Mouse (Mus musculus) heart, embryonic 14.5 days (tissue): ENCODE measurements at regions not wholly inside any gene's neighbourhood (a gene's known extent, or its start where the extent isn't known, plus 50 kb on each side); places are given as distances from the start of the nearest gene placed in this dataset.

Experiments
- ATAC-seq: fragments of 200-750 bp; cut with Nextera tagmentation; 2 replicates; pipeline ENCODE4 v1.8.0; 2017; ENCODE audit warnings: low read depth, moderate TSS enrichment; ENCODE audit not compliant: insufficient number of reproducible peaks, insufficient read depth, low FRiP score
- H3K27ac ChIP-seq, 2 experiments: fragments of 200-500 bp in 1 of 2; fragments of 300-500 bp in 1 of 2; sonication (generic) in 1 of 2; replicated peaks in 1 of 2; 2 replicates each; pipeline ENCODE4 v1.5.1; 2012 to 2014; ENCODE audit warnings: low read depth in 2 of 2, low read length in 2 of 2, control low read depth in 1 of 2, mild to moderate bottlenecking in 1 of 2, mixed read lengths in 1 of 2; ENCODE audit not compliant: control insufficient read depth in 1 of 2, insufficient read depth in 1 of 2
- H3K27me3 ChIP-seq: fragments of 300-500 bp; sonication (generic); 2 replicates; pipeline ENCODE4 v1.6.1; 2014; ENCODE audit warnings: mild to moderate bottlenecking, low read length, control low read depth; ENCODE audit not compliant: control insufficient read depth, insufficient read depth
- H3K36me3 ChIP-seq: fragments of 300-500 bp; sonication (generic); 2 replicates; pipeline ENCODE4 v1.6.1; 2014; ENCODE audit warnings: mild to moderate bottlenecking, control low read depth, low read length, mixed read lengths; ENCODE audit not compliant: control insufficient read depth, insufficient read depth
- H3K4me1 ChIP-seq, 2 experiments: fragments of 200-500 bp in 1 of 2; fragments of 300-500 bp in 1 of 2; sonication (generic) in 1 of 2; 2 replicates each; pipeline ENCODE4 v1.6.1; 2012 to 2014; ENCODE audit warnings: low read length in 2 of 2, control low read depth in 1 of 2, mixed read lengths in 1 of 2; ENCODE audit not compliant: control insufficient read depth in 2 of 2, insufficient read depth in 2 of 2
- H3K4me2 ChIP-seq: fragments of 300-500 bp; sonication (generic); 2 replicates; pipeline ENCODE4 v1.6.1; 2014; ENCODE audit warnings: mild to moderate bottlenecking, low read length
- H3K4me3 ChIP-seq, 2 experiments: fragments of 200-500 bp in 1 of 2; fragments of 300-500 bp in 1 of 2; sonication (generic) in 1 of 2; 2 replicates each; pipeline ENCODE4 v1.5.1; 2012 to 2014; ENCODE audit warnings: low read length in 2 of 2, mild to moderate bottlenecking in 2 of 2, control low read depth in 1 of 2, low read depth in 1 of 2, moderate library complexity in 1 of 2; ENCODE audit not compliant: control insufficient read depth in 1 of 2, insufficient read depth in 1 of 2
- H3K9ac ChIP-seq: fragments of 300-500 bp; sonication (generic); 2 replicates; pipeline ENCODE4 v1.6.1; 2014; ENCODE audit warnings: mild to moderate bottlenecking, low read length
- H3K9me3 ChIP-seq: fragments of 300-500 bp; sonication (generic); 2 replicates; pipeline ENCODE4 v1.6.1; 2016; ENCODE audit warnings: low read length, control low read depth; ENCODE audit not compliant: control insufficient read depth
- WGBS: fragments of 180-500 bp; shearing (Covaris S2); extraction: QIAGEN DNeasy Blood & Tissue Kit; methylation state at CpG from one replicate; pipeline ENCODE4 v1.1.7; 2014; 5-methylcytosine and 5-hydroxymethylcytosine counted together

GRCm38 (mm10) chr4:83941693-83942092 is 416.3 kb downstream of the Ccdc171 start:
- Histone ChIP-seq H3K27ac (no peak overlapping the region), H3K4me2 (no peak overlapping the region), H3K27me3 (no peaks in the 10 kb centered on the region), H3K4me3 (no peak overlapping the region), H3K9ac (no peak overlapping the region), H3K36me3 (no peaks in the 10 kb centered on the region), H3K9me3 (no peaks in the 10 kb centered on the region), H3K4me1 (0 out of 4 replicates have a peak, but pooled peaks cover 0 to 2% of the 10 kb centered on the region in 2 experiments)
- WGBS: 75% methylated on average over 9 of the region's 9 CpGs
- no peak for ATAC-seq

GRCm38 (mm10) chr4:83949612-83950011 is 424.3 kb downstream of the Ccdc171 start:
- Histone ChIP-seq H3K27ac (no peak overlapping the region), H3K9me3 (no peaks in the 10 kb centered on the region), H3K27me3 (no peaks in the 10 kb centered on the region), H3K4me1 (peaks cover 3% of the 10 kb centered on the region in 2 experiments; a peak in 2 of 4 replicates), H3K4me3 (no peak overlapping the region), H3K4me2 (no peak overlapping the region), H3K9ac (no peak overlapping the region), H3K36me3 (no peaks in the 10 kb centered on the region)
- no peak for ATAC-seq
- 91% methylated on average over 2 of the region's 2 CpGs for WGBS

DNA sequence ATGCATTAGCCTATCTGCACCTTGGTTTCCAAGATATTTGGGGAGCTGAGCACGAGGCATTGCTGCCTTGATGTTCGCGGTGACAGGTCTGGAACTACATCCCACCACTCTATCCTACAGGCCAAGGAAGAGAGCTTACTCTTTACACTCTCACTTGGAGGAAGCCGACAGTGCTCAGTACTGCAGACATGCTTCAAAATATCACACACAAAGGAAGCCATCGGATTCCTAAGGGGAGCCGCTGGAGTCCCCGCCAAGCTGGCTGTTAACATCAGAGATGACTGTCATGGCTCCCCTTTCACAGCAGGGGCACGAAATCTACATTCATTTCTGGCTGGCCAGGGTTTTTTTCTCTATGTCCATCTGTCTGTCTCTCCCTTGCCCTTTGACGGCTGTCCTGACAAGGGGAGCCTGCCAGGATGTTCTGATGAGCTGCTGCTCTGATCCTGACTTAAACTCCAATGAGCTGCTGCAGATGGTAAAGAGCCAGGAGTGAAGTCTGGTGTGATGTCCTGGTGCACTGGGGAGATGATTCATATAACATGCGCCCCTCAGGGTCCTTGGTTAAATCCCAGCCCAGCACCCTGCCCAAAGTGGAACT is 425.6 kb downstream of the Ccdc171 start:
- WGBS: 72% methylated on average over 10 of the region's 10 CpGs
- no peak for ATAC-seq
- no peaks in the 10 kb centered on the region for H3K36me3 ChIP-seq
- no peak overlapping the region for H3K4me2 ChIP-seq
- no peak overlapping the region for H3K4me3 ChIP-seq
- H3K9me3 ChIP-seq: no peaks in the 10 kb centered on the region
- no peak overlapping the region for H3K27ac ChIP-seq
- peaks cover 3% of the 10 kb centered on the region in 2 experiments; a peak in 2 of 4 replicates for H3K4me1 ChIP-seq
- no peaks in the 10 kb centered on the region for H3K27me3 ChIP-seq
- H3K9ac ChIP-seq: no peak overlapping the region

- Histone ChIP-seq H3K4me2 (no peak overlapping the region), H3K9ac (no peak overlapping the region), H3K36me3 (no peaks in the 10 kb centered on the region), H3K4me3 (no peak overlapping the region), H3K27ac (no peak overlapping the region), H3K9me3 (peaks cover 4% of the 10 kb centered on the region; the same call in 1 of the 2 replicates), H3K27me3 (no peaks in the 10 kb centered on the region), H3K4me1 (peaks cover 3% of the 10 kb centered on the region in 2 experiments; a peak in 2 of 4 replicates)
- WGBS: 91% methylated on average over 12 of the region's 12 CpGs
- ATAC-seq: no peak
Measured at GRCm38 (mm10) chr4:83956252-83956904, 431.0 kb downstream of the Ccdc171 start.

DNA sequence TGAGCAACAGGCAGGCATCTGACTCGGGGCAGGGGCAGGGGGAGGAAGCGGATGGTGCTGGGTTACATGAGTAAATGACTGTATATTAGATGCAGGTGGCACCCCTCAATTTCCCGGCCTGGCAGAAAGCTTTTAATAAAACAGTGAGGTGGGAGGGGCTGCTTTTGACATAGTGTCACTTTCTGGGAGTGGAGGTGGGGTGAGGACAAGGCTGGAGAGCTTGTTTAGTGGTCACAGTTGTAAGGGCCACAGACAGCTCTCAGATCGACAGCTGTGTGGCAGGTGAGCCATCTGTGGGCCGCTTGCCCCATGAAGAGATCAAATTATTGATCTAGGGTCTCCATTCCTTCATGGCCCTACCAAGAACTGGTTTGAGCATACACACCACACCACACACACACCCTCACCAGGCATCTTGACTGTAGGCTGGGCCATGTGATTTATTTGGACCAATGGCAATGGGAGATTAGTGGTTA is 431.9 kb downstream of the Ccdc171 start:
- no peaks in the 10 kb centered on the region for H3K4me1 ChIP-seq
- WGBS: 71% methylated on average over 5 of the region's 5 CpGs
- no peak overlapping the region for H3K4me2 ChIP-seq
- no peaks in the 10 kb centered on the region for H3K27me3 ChIP-seq
- no peaks in the 10 kb centered on the region for H3K36me3 ChIP-seq
- H3K9ac ChIP-seq: no peak overlapping the region
- peaks cover 4% of the 10 kb centered on the region; the same call in 1 of the 2 replicates for H3K9me3 ChIP-seq
- H3K27ac ChIP-seq: no peak overlapping the region
- ATAC-seq: no peak
- H3K4me3 ChIP-seq: no peak overlapping the region

DNA sequence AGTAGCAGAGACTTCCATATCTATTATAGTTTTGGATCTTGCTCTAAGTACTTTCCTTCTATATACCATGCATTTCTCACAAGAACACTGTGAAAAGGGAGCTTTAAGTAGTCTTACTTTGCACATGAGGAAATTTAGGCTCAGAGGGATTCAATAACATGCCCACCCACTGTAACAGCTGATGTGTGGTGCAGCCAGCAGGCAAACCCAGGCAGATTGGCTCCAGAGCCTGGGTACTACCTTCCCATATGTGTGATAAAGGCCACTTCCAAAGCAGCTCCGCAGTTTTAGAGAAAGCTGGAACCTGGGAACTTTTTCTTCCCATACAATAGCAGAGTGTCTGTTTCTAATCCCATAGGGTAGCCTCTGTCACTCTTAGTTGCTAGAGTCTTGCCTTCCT is 441.6 kb downstream of the Ccdc171 start:
- Histone ChIP-seq H3K9ac (no peak overlapping the region), H3K4me1 (no peaks in the 10 kb centered on the region), H3K27ac (no peak overlapping the region), H3K4me3 (no peak overlapping the region), H3K27me3 (no peaks in the 10 kb centered on the region), H3K36me3 (no peaks in the 10 kb centered on the region), H3K4me2 (no peak overlapping the region), H3K9me3 (no peaks in the 10 kb centered on the region)
- ATAC-seq: no peak
- WGBS: 83% methylated on average over 1 of the region's 1 CpGs

GRCm38 (mm10) chr4:83973162-83973561 is 447.8 kb downstream of the Ccdc171 start:
- no peak for ATAC-seq
- H3K4me3 ChIP-seq: no peak overlapping the region
- H3K4me1 ChIP-seq: peaks cover 7 to 11% of the 10 kb centered on the region in 2 experiments; a peak in 2 of 4 replicates
- WGBS: 76% methylated on average over 4 of the region's 4 CpGs
- H3K9ac ChIP-seq: no peak overlapping the region
- no peaks in the 10 kb centered on the region for H3K36me3 ChIP-seq
- H3K4me2 ChIP-seq: no peak overlapping the region
- no peaks in the 10 kb centered on the region for H3K9me3 ChIP-seq
- no peak overlapping the region for H3K27ac ChIP-seq
- no peaks in the 10 kb centered on the region for H3K27me3 ChIP-seq
